Mouse (Mus musculus) heart, postnatal 0 days (tissue): ENCODE measurements around the gene Pld1.

ENCODE experiments used
- CTCF ChIP-seq: IDR thresholded peaks from 2 replicates; pipeline ENCODE4 v1.5.1; 2016; ENCODE audit warnings: antibody characterized with exemption, control low read depth, low read depth
- EP300 ChIP-seq: IDR thresholded peaks from 2 replicates; pipeline ENCODE4 v1.6.1; 2016; ENCODE audit warnings: antibody characterized with exemption, low read depth

- 0 out of 2 replicates have a peak, but pooled peaks have one; percentile 6 for TF ChIP-seq CTCF
- no peak for TF ChIP-seq EP300
These were observed 226.2 kb downstream of the Pld1 start for GRCm38 (mm10) chr3:28164678-28165077.
